Mouse (Mus musculus) midbrain, embryonic 12.5 days (tissue): ENCODE measurements at regions not wholly inside any gene's neighbourhood (a gene's known extent, or its start where the extent isn't known, plus 50 kb on each side); places are given as distances from the start of the nearest gene placed in this dataset.

Experiments used
- ATAC-seq: fragments of 200-750 bp; cut with Nextera tagmentation; 2 replicates; pipeline ENCODE4 v1.8.0; 2017; ENCODE audit warnings: low read depth, moderate TSS enrichment, moderate library complexity; ENCODE audit not compliant: low FRiP score
- H3K27ac ChIP-seq: fragments of 300-500 bp; sonication (generic); replicated peaks from 2 replicates; pipeline ENCODE4 v1.5.1; 2016; ENCODE audit warnings: mild to moderate bottlenecking
- H3K27me3 ChIP-seq: fragments of 300-500 bp; sonication (generic); 2 replicates; pipeline ENCODE4 v1.6.1; 2016; ENCODE audit warnings: mild to moderate bottlenecking
- H3K36me3 ChIP-seq: fragments of 300-500 bp; sonication (generic); 2 replicates; pipeline ENCODE4 v1.6.1; 2016
- H3K4me1 ChIP-seq: fragments of 300-500 bp; sonication (generic); 2 replicates; pipeline ENCODE4 v1.6.1; 2016
- H3K4me2 ChIP-seq: fragments of 300-500 bp; sonication (generic); replicated peaks from 2 replicates; pipeline ENCODE4 v1.6.1; 2016; ENCODE audit warnings: mild to moderate bottlenecking, moderate library complexity
- H3K4me3 ChIP-seq: fragments of 300-500 bp; sonication (generic); 2 replicates; pipeline ENCODE4 v1.5.1; 2016; ENCODE audit warnings: mild to moderate bottlenecking
- H3K9ac ChIP-seq: fragments of 300-500 bp; sonication (generic); replicated peaks from 2 replicates; pipeline ENCODE4 v1.6.1; 2016; ENCODE audit warnings: mild to moderate bottlenecking, moderate library complexity
- H3K9me3 ChIP-seq: fragments of 300-500 bp; sonication (generic); 2 replicates; pipeline ENCODE4 v1.6.1; 2016; ENCODE audit warnings: mild to moderate bottlenecking

DNA sequence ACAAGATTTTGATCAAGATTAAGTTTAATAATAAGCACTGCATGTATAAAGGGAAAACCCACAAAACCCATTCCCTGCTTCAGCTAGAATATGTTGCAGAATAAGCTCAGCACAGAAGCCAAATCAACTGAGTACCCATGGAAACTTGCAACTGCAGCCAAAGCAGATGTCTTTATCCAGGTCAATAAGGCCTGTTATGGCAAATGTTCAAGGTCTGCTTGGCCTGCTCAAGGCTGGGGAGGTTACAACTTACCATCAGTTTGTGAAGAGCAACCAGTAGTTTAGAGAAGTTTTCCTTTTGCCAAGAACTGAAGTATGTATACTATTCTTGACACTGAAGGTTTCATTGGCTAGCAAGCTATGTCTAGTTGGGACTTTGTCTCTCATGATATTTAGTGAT is 78.3 kb upstream of the Mrgprb4 start:
- Histone ChIP-seq H3K4me2 (no peak overlapping the region), H3K36me3 (no peaks in the 10 kb centered on the region), H3K9me3 (peaks cover 53% of the 10 kb centered on the region), H3K4me3 (no peak overlapping the region), H3K9ac (no peak overlapping the region), H3K4me1 (no peaks in the 10 kb centered on the region), H3K27me3 (no peaks in the 10 kb centered on the region), H3K27ac (no peak overlapping the region)
- no peak for ATAC-seq

DNA sequence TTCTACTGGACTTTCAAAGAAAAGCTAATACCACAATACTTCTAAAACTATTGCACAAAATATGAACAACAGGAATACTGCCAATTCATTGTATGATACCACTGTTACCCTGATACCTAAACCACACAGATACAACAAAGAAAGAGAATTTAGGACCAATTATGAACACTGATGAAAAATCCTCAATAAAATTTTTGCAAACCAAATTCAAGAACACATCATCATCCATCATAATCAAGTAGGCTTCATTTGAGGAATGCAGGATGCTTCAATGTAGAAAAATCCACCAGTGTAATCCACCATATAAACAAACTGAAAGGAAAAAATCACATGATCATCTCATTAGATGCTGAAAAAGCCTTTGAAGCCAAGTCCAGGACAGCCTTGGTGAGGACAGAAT is 62.4 kb upstream of the Mrgprb4 start:
- Histone ChIP-seq H3K27ac (no peak overlapping the region), H3K4me1 (no peaks in the 10 kb centered on the region), H3K4me3 (no peak overlapping the region), H3K36me3 (no peaks in the 10 kb centered on the region), H3K4me2 (no peak overlapping the region), H3K9ac (no peak overlapping the region), H3K27me3 (no peaks in the 10 kb centered on the region), H3K9me3 (peaks cover 15% of the 10 kb centered on the region)
- no peak for ATAC-seq
